Mouse (Mus musculus) gonadal fat pad, adult 2 months (tissue): ENCODE data around the gene Plin5. TPM values are rescaled to one million over a fixed set of nuclear protein-coding genes. Genes with fewer than 3 reads are reported as not detected.
A peak's percentile ranks its signal among the peaks of the same experiment; 100 is the strongest.

Experiments
- DNase-seq: peaks from one replicate; pipeline ENCODE4 v3.0.0-alpha.2; 2012; ENCODE audit warnings: low read depth
- polyA plus RNA-seq: library from polyadenylated mRNA; depleted of rRNA; stranded (reverse); fragments of >200 nt; gene quantifications from 2 replicates; pipeline ENCODE4 v1.2.3, GENCODE M21; 2012; rRNA removed

Plin5 gene
- 15.6 and 21.5 TPM in 2 replicates for polyA plus RNA-seq

DNA sequence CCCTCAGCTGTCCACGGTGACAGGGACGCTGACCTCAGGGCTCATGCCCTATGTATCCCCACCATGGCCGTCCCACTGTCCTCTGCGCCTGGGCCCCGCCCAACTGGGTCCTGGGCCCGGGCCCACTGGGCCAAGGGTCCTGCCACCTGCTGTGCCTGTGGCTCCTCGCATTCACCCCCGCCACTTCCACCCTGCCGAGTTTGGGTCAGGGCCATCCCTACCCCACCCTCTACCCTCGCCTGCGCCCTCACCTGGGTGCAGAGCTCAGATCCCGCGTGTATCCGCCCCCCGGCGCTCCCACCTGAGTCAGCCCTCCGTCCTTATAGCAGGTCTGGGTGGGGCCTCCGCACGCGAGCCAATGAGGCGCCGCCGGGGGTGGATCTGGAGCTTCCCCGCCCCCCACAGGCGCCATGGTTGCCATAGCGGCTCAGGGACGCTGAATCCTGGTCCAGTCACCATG lies at the start of gene Plin5:
Plin5 (minus strand) TSS at position 346 of the 460 bp plus-strand sequence.
- DNase-seq = no peak

DNA sequence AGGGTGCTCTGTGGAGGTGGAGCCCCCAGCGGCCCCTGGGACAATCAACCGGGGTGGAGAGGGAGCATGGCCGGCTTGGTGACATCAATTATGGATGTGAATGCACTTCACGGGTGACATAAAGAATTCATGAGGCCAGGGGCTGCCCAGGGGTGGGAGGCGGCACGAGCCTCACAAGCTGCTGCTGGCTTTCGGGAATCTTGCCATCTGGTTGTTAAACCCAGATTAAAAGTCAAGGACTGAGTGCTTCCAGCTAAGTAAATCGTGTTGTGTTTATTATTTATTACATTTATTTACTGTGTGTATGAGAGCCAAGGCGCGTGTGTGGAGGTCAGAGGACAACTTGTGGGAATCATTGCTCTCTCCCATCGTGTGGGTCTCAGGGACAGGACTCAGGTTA lies 48.3 kb upstream of the Plin5 start:
- no peak for DNase-seq

DNA sequence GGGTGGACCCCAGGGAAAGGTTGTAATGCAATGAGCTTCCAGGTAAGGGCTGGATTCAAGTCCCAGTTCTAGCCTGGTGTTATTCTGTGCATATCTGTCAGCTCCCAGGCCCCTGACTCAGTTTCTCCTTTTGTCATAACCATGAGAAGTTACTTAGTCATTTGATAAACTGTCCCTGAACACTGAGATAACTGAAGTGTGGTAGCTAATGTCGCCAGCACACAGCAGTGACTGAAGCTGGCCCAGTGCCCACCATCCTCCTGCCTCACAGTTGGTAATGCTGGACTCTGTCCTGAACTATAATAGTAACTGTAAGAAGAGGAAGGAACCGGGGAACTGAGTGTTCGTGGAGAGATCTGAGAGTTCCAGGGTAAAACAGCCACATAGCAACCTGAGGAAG lies 47.1 kb upstream of the Plin5 start:
- DNase-seq = no peak

DNA sequence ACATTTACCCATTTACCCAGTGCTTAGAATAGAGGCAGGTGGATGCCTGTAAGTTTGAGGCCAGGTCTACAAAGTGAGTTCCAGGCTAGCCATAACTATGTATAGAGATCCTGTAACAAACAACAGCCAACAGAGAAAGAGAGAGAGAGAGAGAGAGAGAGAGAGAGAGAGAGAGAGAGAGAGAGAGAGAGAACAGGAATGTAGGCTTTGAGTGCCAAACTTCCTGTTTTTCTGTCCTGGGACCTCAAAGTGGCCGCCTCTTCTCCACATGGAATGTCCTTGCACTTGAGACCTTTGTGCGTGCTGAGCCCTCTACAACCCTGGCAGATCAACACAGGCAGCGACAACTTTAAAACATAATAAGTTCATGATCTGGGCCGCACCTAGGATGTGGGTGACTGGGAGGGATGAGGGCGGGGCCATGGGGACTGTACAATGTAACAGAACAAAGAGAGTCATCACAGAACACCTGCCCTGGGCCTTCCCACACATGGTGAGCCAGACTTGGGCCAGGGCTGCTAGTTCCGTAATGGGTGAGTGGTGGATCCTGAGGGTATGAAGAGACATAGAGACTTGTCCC lies 46.2 kb upstream of the Plin5 start:
- DNase-seq = peak; percentile 23

DNA sequence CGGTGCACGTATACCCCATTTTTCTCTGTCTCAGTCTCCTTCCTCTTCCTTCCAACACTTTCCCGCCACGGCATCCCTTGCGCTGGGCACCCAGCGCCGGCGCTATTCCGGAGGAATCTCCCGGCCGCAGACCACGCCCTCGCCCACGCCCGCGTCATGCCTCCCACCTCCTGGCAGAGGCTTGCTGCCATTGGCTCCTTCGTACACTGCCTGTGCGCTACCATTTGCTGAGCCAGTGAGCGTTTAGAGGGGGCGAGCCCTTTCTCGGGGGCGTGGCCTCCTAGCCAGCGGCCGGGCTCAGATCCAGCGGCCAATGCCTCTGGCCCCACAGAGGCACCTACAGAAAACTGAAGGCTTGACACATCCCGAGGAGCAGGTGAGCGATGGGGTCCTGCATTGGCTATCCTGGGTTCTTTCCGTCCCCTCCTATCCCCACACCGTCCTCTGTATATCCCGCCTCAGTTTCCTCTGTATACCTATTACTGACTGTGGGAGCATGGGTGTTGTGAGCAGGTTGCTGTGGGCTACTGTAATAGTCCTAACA lies 44.9 kb upstream of the Plin5 start, which contains the start of gene Tnfaip8l1:
Tnfaip8l1 (plus strand) TSS at position 247 of the 544 bp plus-strand sequence.
- peak; percentile 30 for DNase-seq

DNA sequence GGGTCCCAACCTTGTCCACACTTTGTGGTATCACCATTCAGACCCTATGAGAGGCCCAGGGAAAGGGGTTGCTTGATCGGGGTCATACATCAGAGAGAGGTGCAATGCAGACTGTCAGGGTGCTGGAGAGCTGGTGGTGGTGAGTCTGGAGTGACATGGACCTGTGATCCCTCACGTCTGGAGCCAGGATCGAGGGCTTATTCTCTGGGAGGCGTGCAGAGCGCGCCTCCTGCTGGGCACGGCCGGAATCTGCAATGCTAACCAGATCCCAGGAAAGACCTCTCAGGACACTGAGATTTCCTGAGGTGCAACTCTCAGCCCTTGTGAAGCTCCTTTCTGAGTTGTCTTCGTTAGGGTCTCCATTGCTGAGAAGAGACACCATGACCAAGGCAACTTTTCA lies 42.3 kb upstream of the Plin5 start:
- no peak for DNase-seq

DNA sequence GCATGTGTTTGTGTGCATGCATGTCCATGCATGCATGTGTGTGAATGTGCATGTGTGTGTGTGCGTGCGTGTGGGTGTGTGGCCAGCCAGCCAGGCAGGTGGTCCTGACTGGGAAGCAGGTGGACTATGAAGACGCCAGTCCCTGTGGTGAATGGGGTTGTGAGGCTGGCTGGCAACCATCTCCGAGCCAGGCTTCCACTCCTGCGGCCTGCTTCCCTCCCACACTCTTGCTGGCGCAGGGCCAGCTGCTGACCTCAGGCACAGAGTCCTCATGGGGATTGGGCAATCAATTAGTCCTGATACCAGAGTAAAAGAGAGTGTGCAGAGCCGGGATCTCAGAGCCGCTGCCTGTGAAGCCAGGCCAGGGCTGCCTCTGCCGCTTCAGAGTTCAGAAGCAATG lies 36.2 kb upstream of the Plin5 start:
- DNase-seq = peak; percentile 38

DNA sequence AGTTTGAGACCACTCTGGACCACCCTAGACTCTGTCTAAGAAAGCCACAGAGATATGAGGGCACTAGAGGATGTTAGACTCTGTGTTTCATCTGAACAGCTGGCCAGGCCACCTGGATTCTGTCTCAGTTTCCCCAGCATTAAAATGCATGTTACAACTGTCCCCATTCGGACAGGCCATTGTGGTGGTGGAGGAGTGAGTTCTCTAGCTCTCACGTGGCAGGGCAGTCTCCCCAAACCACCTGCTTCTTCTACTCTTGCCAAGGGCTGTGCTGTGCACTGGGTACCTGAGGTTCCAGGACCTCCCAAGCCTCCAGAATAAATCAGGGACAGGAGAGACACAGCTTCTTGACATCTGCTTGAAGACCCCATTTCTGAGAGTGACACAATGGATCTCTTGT lies 32.5 kb upstream of the Plin5 start:
- DNase-seq = no peak

DNA sequence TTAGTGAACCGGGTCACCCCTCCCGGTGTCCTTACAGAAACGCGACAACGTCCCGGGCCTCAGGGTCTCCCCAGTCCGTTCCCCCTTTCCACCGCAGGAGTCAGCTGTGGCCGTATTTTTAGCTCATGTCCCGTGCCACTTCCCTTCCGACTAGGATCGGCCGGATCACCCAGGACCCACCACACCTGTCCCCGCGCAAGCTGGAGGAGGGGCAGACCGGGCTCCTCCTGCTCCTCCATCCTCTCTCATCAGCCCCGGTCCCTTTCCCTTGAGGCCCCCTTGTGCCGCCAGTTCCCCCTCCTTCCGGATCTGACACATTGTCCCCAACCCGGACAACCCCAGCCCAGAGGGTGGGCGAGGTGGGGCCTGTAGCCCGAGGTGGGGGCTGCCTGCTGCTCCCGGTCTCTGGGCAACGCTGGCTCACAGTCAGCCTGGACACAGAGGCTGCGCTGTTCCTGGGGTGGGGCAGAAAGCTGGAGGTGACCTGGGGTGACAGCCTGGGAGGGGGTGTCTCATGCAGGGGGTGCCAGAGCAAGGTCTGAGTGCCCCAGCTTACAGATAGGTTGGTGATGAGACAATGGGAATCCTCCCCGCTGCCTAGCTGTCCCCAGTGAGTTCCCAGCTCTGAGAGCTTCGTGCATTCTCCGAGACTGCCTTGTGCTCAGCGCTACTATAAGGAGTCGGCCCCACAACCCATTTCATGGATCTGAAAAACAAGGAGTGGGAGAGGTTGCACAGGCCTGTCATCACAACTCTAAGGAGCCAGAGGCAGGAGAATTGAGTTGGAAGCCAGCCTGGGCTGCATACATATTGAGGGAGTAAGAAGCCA lies 31.6 kb upstream of the Plin5 start:
- no peak for DNase-seq

DNA sequence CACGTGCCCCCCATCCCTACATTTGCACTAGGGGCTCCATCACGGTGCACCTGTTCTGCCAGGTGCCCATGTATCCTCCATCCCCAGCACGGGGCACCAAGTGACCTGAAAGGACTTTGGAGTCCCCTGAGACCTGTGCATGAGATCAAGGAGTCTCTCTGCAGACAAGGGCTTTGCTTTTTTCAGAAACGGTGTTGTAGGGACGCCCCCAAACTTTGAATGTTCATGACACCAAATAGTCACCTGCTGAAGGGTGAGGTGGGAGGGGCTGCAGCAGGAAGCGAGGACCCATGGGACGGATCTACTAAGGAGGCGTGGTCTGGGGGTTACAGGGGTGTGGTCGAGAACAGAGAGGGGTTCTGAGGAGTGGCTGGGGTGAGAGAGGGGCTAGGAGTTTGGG lies 30.9 kb upstream of the Plin5 start:
- DNase-seq = no peak

DNA sequence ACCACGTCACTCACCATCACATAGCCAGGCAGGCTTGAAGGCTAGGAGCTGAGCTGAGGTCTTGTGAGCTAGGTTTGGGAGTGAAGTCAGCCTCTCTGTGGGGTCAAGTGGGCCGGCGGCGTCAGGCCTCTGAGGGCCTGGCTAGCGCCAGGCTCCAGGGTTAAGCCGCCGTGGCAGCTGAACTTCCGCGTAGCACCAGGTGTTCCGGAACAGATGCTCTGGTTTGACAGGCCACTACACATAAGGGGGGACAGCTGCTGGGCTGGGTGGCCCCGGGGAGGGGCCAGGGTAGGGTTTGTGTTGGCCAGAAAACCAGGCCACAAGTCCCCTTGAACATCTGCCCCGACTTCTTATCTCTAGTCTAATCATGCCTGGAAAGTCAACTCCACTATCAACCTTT lies 30.0 kb upstream of the Plin5 start:
- no peak for DNase-seq

DNA sequence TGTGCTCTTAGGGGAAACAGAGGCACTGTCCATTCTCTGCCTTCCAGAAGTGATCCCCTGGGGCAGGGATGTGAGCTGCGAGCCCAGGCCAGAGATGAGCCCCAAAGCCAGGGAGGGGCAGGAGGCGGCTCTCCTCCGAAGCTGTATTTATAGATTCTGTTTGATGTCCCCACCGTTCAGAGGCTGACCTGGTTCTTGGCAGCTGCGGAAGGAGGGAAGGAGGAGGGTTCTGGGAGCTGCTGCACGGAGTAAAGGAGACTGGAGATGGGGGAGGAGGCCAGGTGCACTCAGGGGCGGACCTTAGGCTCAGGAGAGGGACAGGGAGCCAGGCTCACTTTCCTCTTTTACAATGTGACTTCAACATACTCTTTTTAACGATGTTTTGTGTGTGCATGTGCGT lies 28.7 kb upstream of the Plin5 start:
- no peak for DNase-seq

DNA sequence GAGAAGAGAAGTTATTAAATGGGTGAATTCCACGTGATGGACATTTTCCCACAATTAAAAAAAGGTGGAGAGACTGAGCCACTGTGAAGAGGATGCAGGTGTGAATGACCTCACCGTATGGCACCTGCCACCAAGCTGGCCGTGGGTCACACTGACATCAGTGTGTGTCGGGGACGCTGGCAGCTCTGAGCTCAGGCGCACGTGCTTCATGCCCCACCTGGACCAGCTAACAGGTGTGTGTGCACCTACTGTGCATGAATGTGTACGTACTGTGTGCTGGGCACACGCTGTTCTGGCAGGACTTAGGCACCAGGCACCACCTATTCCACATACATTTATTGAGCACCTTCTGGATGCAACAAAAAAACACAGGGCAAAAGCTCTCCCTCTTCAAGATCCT lies 27.1 kb upstream of the Plin5 start:
- DNase-seq = no peak

DNA sequence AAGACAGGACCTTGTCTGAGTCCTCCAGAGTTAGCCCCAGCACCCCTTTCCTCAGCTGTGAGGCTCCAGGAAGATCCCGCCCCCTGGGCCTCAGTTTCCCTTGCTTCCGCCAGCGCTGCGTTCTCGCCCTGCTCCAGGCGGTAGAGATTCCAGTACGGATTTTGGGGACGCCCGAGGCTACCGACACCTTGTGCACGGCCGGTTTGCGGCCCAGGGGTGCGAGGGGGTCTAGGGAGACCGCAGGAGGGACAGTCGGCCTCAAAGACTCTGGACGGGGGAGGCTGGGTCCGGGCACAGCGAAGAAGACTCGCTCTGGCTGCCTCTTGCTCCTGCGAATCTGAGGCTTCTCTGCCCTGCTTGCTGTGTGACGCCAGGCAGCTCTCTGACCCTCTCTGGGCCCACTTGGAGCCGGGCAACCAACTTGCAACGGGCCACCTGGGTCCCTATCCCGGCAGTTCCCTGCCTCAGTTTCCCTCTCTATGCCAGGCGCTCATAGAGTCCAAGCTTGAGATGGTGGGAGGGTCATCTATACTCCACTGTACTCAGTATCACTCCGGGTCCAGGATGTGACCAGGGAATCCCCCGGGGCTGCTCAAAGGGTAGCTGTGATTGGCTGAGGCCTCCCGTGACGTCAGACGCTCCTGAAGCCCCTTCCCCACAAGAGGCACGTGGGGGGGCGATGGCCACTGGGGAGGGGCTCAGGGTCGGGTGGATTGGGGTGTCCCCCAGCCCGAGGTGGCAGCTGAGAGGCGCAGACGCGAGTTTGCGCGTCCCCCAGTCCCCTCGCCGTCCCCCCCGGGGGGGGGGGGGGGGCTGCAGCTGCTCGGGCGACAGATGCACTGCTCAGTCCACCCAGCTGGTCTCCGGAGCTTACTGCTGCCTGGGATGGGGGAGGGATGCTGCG lies 24.6 kb upstream of the Plin5 start:
- DNase-seq = no peak

DNA sequence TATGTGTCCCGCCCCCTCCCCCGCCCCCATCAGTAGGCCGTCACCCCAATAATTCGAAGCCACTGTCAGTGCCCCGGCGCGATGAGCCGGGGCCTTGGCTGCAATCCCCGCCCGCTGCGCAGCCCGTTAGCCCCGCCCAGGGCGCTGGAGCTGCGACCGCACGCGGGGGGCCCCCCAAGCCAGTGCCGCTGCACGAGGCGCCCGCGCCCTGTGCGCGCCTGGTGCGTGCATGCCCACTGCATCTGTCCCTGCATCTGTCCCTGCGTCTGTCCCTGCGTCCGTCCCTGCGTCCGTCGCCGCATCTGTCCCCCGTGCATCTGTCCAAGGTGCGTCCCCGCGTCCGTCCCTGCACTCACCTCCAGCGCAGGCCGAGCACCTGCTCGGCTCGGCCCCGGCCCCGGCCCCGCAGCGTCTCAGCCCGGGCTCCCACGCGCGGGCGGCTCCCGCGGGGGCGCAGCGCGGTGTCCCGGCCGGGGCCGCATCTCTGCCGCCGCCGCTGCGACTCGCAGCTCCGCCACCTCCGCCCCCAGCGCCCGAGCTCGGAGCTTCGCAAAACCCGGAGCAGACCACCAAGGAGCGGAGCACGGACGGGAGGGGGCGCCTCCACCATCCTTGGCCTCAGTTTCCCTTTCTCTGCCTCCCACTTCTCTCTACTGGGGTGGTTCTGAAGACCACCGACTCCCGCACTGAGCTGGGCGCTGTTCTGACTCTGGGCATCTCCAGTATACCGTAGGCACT lies 22.6 kb upstream of the Plin5 start, which contains the start of gene Sema6b:
Sema6b (minus strand) TSS at position 486 of the 738 bp plus-strand sequence.
- DNase-seq = no peak

DNA sequence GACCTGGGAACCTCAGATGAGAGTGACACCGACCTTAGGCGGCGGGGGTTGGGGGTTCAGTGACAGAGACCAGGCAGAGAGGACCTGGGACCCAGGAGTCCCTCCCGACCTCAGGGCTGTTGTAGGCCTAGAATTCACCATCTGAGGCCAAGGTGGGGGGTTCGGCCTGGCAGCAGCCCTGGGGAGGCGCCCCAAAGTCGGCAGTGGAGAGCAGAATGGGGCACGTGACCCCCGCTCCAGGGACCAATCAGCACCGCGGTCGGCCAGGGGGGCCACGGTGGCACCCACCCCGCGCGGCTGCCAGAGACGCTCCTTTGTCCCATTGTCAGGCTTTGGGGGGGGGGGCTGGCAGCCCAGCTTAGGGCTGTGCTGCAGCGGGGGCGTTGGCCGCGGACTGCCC lies 22.0 kb upstream of the Plin5 start:
- DNase-seq = no peak

DNA sequence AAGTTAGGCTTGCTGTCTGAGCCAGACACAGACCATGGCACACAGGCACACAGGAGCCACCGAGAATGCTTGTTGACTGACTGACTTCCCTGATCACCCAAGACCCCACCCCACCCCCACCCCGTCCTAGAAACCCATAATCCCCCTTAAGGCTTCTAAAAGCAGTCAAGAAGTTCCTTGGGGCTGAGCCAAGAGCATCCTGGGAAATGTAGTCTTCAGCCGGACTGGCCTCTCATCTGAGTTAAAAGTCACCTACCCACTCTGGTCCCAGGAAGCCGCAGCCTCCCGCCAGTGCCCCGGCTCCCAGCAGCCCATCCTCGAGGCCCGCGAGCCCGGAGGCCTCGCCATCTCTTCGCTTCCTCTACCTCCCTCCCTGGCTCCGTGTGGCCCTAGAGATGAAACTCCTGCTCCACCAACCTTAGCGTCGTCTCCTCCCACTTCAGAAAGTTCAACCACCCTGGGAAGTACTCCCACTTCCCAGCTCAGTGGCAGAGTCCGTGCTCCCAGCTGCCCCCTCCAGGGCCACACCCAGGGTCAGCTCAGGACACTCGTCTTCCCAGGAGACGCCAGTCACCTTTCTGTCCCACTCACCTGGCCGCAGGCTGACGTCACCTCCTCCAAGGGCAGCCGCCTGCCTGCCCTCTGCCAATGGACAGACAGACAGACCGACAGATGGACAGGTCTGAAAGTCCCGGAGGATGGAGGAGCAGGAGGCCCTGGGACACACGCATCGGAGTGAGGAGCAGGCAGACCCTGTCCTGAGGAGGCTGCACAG lies 20.6 kb upstream of the Plin5 start:
- no peak for DNase-seq

DNA sequence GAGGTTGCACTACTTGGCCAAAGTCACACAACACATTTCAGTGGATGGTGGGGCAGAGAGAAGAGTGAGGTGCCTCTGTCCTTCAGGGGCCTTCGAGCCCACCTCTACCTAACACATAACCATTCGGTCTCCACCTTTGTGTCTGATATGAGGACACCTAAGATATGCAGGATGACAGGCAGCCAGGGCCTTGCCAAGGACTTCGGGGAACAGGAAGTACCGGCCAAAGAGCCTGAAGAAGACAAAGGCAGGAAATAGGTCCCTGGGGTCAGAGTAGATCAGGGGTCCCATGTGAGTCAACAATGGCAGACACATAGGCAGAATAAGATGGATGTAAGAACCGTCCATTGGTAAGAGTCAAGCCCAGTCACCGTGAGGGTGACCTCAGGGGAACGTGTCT lies 19.2 kb upstream of the Plin5 start:
- DNase-seq = no peak

DNA sequence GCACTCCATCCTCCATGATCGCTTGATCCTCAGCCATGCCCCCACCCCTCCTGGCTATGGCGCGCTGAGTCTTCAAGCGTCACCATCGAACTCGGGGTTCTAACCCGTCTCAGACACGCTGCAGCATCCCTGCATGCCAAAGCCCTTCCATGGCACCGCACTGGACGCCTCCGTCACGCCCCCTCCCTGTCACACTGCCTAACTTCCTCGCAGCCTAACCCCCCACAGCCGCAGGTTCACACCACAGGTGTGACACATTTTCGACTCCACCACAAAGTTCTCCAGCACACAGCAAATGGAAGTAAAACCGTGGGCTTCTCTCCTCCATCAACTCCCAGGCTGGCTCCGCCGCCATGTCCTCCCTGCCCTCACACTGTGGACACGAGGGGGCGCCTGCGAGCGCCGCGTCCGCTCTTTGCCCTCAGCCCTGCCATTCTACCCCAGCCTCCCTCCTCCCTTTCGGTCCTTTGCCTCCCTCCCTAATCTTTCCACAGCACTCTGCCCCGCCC lies 17.1 kb upstream of the Plin5 start:
- no peak for DNase-seq
